Mouse (Mus musculus): Measurements from ENCODE around the gene Ophn1.

The Ophn1 gene

DNA sequence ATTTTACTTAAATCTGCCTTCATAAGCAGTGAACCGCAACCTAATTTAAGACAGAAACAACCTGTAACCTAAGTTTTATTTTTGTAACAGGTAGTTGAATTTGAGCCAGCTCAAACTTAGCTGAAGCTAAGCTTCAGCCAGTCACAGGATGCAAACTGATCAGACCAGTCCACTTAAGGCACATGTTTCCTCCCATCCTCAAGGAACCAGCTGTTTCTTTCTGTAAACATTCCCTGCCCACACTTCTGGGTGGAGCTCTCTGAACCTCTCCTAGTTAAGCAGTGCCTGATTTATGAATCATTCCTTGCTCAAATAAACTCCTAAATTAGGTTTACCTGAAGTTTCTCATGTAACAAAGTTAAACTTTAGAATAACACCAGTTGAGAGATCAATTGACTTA is 54.8 kb downstream of the Ophn1 start:
- WGBS = 100% methylated on average over 1 of the region's 1 CpGs

DNA sequence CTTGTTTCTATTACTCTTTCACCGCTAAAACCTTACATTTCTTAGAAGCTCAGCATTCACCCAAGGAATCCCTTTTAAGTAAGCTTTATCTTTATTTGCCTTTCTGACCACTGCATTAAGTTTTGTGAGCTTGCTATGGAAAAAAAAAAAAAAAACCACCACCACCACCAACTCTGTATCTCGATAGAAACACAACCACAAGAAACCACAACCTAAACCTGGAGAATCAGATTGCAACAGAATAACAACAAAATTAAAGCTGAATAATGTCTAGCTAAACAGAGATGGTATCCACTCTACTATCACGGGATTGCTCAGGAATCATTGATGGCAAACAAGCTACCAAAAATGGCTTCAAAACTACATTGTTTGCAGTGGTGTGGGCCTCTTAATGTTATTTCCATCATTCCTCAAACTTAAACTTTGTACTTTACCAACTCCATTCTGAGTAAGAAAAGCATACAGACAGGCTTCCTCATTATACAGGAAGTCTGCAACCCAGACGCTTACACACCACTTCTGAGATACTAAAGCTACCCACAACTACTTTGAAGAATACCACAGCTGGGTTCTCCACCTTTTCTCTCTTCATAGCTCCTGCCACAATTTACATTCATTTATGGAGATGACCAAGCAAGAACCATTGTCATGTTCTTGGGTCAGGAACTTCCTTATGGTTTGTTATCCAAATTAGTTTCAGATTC is 116.4 kb downstream of the Ophn1 start:
- 83% methylated on average over 4 of the region's 4 CpGs for WGBS

DNA sequence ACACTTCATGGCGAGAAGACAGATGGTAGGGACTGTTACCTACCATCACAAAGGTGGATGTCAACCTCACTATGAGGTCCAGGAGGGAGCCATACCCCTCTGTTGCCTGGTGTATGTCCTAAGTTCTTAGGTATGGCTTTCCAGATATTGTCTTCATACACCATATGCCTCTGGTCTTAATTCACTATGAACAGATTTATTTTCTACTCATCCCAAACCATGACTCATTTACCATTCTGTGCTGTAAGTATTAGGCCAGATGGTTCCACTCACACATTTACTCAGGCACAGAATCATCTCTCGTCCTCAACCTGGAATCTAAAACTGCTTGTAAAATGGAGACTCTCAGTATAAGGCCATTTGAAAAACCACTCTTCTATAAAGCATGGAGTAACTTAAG is 135.7 kb downstream of the Ophn1 start:
- WGBS = 62% methylated on average over 2 of the region's 2 CpGs

DNA sequence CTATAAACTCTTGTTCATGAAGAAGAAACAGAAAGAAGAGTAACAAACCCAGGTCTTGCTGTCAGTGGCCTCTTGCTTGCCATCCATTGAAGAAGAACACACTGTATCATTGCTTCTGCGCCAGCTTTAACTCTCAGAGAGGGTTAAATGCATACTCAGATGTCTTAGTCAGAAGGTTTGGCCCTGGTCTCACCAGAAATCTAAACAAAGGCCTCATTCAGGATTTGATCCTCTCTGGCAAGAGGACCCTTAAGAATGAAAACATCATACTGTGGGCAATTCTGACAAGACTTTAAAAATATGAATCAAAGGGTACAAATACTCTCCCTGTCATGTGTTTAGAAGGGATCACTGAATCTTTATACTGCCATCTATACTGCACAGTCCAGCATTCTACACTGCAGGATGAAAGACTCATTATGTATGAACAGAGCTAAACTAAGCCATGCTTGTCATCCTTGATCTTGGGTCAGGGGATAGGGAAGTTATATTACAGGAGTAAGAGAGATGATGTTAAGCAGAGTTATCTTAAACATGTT is 139.5 kb downstream of the Ophn1 start:
- WGBS = 83% methylated on average over 1 of the region's 1 CpGs

DNA sequence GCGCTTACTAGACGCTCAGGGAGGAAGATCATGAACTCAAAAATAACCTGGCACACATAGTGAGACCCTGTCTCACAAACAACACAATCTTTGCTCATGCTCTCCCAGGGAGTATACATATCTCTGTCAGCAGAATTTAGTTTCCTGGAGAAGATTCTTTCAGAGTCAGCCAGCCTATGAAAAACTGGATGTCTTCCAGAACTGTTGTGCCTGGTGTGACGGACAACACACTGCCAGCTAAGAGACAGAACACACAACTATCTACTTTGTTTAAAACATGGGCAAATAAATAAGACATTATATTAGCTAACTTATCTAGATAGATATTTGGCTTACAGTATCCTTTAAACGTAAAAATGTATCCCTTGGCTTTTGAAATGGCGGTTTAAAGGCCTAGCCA is 154.1 kb downstream of the Ophn1 start:
- 64% methylated on average over 5 of the region's 5 CpGs for WGBS

DNA sequence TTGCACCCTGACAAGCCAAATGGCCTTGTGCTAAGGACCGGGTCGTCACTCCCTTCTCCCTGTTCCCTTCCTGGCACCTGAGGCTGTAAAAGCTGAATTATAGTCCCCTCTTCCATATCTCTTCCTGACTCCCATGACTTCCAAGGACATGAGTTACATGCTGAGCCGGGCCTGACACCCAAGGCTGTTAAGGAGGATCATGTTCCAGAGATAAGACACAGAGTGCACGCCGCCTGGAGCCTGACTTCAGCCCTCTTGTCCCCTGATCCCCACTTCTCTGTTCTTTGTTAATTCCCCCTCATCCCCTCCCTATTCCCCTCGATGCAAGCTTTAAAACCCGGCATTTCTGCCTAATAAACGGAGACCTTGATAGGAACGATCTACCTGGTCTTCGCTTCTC is 167.8 kb downstream of the Ophn1 start:
- WGBS = 90% methylated on average over 10 of the region's 10 CpGs

DNA sequence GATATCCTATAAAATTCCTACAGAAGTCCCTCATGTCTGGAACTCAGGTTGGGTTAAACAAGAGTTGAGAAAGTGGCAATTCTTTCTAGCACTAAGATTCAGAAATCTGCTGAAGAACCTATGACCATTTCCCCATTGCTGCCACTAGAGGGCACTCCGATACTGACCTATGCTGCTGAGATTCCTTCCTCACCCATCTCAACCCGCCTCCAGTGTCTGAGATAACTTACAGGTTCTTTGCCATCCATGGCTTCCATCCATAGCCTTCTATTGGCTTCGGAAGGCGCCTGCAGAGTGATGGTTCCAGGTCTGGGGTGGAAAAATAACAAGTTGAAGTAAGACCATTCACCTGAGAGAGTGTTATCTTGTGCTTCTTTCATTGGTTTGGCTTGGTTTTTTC is 189.2 kb downstream of the Ophn1 start:
- 6% methylated on average over 4 of the region's 4 CpGs for WGBS

DNA sequence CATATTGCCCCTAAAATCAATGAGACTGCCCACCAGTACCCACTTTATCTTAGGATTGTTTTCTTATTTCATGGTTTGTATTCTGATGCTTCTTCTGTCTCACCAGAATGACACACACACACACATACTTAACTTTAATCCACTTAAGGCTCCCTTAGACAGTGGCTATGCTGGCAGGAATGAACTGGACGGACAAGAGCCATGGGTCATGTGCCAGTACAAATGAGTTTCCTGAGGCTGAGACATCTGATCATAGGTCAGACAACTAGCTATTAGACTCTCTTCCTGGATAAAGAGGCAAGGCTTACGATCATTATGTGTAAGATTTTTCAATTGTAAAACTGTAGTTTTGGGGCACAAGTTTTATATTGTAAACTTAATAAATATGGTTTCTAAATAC is 209.5 kb downstream of the Ophn1 start:
- 77% methylated on average over 2 of the region's 2 CpGs for WGBS

DNA sequence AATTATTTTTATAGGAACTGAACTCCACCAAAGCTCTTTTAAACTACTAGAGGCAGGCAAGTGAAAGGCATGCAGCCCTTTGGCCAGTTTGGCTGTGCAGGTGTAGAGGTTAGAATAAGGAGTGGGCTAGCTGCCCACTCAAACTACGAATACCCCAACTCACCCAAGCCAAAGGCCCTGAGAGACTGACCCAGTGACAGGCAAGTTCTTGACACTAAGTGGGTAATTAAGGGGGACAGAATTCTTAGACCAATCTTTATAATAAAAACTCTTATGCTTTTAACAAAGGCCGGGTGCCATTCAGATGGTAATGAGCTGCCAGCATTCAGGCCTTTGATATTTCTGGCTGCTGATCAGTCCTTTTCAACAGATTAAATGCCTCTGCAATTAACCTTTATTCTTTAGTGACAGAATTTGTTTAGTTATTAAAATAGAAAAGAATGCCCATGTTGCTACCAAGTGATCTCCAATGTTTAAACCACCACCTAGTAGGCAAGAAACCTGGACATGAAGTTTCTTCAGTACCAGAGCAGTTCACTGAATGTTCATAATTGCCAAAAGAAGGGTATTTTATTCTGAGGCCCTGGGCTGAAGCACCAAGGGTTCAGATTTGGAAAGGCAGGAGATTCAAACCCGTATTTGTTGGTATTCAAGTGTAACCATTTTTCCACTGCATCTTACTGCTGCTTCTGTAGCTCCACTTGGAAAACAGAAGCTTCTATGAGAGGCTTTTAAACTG is 262.0 kb downstream of the Ophn1 start:
- 75% methylated on average over 3 of the region's 3 CpGs for WGBS

DNA sequence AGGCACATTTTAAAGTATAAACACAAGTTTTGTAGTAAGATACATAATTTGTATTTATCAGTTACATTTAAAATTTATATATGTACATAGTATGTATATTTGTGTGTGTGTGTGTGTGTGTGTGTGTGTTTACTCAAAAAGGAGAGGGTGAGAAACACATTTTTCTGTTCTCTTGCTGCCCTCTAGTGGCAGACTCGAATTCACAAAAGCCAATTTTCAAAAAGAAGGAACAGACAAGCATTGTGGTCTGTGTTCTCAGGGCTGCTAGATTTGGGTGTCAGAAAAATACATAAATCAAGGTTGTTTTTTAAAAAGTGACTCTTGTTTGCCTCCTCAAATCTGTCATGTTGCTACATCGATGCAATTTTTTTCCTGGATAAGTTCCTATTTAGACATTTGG is 272.0 kb downstream of the Ophn1 start:
- WGBS = 0% methylated on average over 2 of the region's 2 CpGs

DNA sequence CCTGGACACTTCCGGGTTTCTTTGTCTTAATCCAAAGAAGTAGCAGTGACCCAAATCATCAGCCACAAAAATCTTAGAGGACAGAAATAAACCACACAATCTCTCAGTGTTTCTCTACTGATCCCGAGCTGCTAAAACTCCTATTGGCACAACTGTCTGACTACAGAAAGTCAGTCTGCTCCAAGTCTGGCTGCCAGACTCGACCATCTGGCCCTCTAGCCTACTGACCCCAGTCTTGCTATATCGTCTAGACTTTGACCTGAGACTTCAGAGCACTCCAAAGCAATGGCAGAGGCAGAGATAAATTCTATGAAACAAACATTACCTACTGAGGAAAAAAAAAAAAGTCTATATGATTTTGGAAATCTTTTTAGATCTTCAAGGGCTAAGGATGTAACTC is 273.4 kb downstream of the Ophn1 start:
- 64% methylated on average over 4 of the region's 4 CpGs for WGBS

DNA sequence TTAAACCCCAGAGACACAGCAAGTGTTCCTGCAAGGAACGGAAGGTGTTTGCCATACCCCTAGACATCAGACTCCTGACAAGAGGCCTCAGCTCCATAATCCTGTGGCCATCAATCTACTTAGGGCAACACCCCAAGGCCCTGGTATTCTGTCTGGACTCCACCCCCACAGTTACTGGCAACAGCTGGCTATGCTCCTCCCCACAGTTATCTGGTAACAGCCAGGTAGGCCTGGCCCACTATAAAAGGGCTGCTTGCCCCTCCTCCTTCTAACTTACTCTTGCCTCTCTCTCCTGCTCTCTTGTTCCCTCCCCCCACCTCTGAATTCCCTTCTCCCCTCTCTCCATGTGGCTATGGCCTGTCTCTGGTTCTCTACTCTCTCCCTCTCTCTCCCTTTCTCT is 344.4 kb downstream of the Ophn1 start:
- 87% methylated on average over 1 of the region's 1 CpGs for WGBS

DNA sequence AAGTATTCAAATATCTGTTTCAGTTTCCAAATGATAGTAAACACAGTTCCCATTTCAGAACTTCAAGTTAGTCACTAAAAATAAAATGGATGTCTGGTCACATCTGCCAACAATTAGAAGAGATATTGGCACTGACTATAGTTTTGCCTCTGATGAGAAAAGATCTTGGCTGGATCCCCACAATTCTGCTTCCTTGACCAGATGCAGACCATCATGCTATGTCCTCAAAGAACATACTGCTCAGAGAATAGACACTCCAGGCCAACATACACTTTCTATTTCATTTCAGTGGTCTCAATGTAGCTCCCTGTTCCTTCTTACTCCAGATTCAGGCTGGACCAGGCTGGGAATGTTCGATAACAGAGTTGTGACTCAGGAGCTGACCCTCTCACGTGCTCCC is 375.5 kb downstream of the Ophn1 start:
- WGBS = 87% methylated on average over 2 of the region's 2 CpGs

DNA sequence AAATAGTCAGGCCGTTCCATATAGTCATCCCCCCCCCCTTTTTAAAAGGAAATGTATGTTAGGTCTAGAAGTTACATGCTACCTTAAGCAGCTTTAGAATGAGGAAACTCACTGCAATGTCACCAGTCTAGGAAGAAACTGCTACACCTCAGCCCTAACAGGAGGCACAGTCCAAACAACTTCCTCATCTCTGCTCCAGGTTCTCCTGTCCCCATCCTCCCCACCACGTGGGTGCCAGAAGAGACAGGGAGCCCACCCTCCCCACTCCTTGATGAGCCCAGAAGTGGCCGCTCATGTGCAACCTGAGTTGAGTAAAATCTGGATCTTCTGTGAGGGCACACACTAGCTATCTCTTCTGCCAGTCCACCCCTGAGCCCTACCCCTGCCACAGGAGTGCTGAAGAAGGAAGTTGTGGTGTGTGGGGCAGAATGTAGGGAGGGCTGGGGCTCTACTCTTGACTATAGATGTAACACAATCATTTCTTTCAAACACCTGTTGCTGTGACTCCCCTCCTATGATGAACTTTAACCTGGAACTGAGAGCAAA is 376.4 kb downstream of the Ophn1 start:
- 72% methylated on average over 3 of the region's 3 CpGs for WGBS

Measured in cerebral cortex, adult 2 months (tissue).